Mouse (Mus musculus) stomach, postnatal 0 days (tissue): Measurements from ENCODE around the gene Myo10. TPM values are rescaled to one million over a fixed set of nuclear protein-coding genes. Genes with fewer than 3 reads are reported as not detected.

Experiments
- ATAC-seq: fragments of 200-750 bp; cut with Nextera tagmentation; 2 replicates; pipeline ENCODE4 v1.8.0; 2017; ENCODE audit not compliant: low FRiP score, low TSS enrichment
- DNase-seq: peaks from one replicate; pipeline ENCODE4 v3.0.0-alpha.2; 2016; ENCODE audit warnings: low spot score
- H3K27ac ChIP-seq: fragments of 300-500 bp; sonication (generic); replicated peaks from 2 replicates; pipeline ENCODE4 v1.5.1; 2014; ENCODE audit warnings: mild to moderate bottlenecking, control low read depth
- H3K27me3 ChIP-seq: fragments of 300-500 bp; sonication (generic); 2 replicates; pipeline ENCODE4 v1.6.1; 2014; ENCODE audit warnings: low read length; ENCODE audit not compliant: control insufficient read depth, insufficient read depth
- H3K36me3 ChIP-seq: fragments of 300-500 bp; sonication (generic); 2 replicates; pipeline ENCODE4 v1.6.1; 2014; ENCODE audit warnings: low read length, mixed read lengths; ENCODE audit not compliant: control insufficient read depth, insufficient read depth
- H3K4me1 ChIP-seq: fragments of 300-500 bp; sonication (generic); replicated peaks from 2 replicates; pipeline ENCODE4 v1.6.1; 2014; ENCODE audit warnings: antibody characterized with exemption; ENCODE audit not compliant: control insufficient read depth, insufficient read depth
- H3K4me2 ChIP-seq: fragments of 300-500 bp; sonication (generic); replicated peaks from 2 replicates; pipeline ENCODE4 v1.6.1; 2014; ENCODE audit warnings: low read depth, mild to moderate bottlenecking, control low read depth, moderate library complexity
- H3K4me3 ChIP-seq: fragments of 300-500 bp; sonication (generic); 2 replicates; pipeline ENCODE4 v1.5.1; 2014; ENCODE audit warnings: low read depth, low read length, control low read depth
- H3K9ac ChIP-seq: fragments of 300-500 bp; sonication (generic); 2 replicates; pipeline ENCODE4 v1.6.1; 2014; ENCODE audit warnings: mild to moderate bottlenecking, low read length, control low read depth, mixed read lengths
- H3K9me3 ChIP-seq: fragments of 300-500 bp; sonication (generic); 2 replicates; pipeline ENCODE4 v1.6.1; 2016; ENCODE audit warnings: low read length; ENCODE audit not compliant: control insufficient read depth
- CTCF ChIP-seq: IDR thresholded peaks from 2 replicates; pipeline ENCODE4 v1.5.1; 2016; ENCODE audit warnings: antibody characterized with exemption, low read depth, mild to moderate bottlenecking, moderate library complexity
- EP300 ChIP-seq: optimal IDR thresholded peaks from 2 replicates; pipeline ENCODE3; 2016; ENCODE audit warnings: antibody characterized with exemption
- WGBS: fragments of 180-500 bp; shearing (Covaris S2); extraction: QIAGEN DNeasy Blood & Tissue Kit; methylation state at CpG from one replicate; pipeline ENCODE4 v1.1.7; 2014; 5-methylcytosine and 5-hydroxymethylcytosine counted together
- polyA plus RNA-seq: library from polyadenylated mRNA; unstranded; fragments of >200 nt; fragmentation: Nextera tagmentation; extraction: Ambion mirVana; gene quantifications from 2 replicates; pipeline ENCODE4 v1.2.1, GENCODE M21; 2015

Gene Myo10
- polyA plus RNA-seq, 1 experiment from 2014 or later, result 15.8 TPM

DNA sequence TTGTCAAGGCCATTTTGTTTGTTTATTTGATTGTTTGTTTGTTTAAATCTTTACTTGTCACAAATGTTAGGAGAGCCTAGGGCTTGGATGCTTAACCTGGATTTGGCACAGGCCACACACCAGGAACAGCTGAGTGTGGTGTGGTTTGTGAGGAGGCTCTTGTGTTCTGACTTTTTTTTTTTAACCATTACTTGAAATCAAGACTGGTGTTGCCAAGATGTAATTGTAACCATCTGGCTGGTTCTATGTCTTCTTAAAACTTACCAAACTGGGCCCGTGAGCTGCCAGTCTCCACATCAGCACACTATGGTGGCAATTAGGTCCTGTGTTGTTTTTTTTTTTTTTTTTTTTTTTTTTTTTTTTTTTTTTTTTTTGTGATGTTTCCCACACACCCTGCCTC, 85.6 kb downstream of the Myo10 start:
- ATAC-seq, result no peak
- TF ChIP-seq CTCF, result no peak
- no peak for TF ChIP-seq EP300
- Histone ChIP-seq H3K9ac (no peak overlapping the region), H3K4me1 (no peaks in the 10 kb centered on the region), H3K27me3 (no peaks in the 10 kb centered on the region), H3K9me3 (no peaks in the 10 kb centered on the region), H3K4me3 (no peak overlapping the region), H3K36me3 (no peaks in the 10 kb centered on the region; the same call in 1 of the 2 replicates), H3K27ac (no peak overlapping the region), H3K4me2 (no peak overlapping the region)
- 84% methylated on average over 1 of the region's 1 CpGs for WGBS
- DNase-seq, result no peak

DNA sequence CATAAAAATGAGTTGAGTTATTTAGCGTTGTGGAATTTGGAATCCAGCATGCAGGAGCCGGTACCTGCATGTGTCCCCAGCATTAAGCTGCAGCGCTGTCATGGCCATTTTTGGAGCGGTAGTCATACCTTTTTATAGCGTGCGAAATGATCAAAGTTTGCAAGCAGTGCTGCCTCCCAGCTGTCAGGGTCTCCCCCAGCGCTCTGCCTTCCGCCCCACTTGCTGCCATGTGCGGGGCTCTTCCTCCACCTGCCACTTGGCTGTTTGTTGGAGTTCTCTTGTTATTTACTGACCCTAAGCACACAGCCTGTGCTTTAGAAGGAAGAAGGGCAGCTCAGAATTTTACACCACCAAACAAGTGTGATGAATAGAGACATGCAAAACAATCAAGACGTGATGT, 88.6 kb downstream of the Myo10 start:
- Histone ChIP-seq H3K9ac (no peak overlapping the region), H3K4me3 (no peak overlapping the region), H3K27me3 (no peaks in the 10 kb centered on the region), H3K4me1 (no peaks in the 10 kb centered on the region), H3K27ac (no peak overlapping the region), H3K36me3 (no peaks in the 10 kb centered on the region; the same call in 1 of the 2 replicates), H3K4me2 (no peak overlapping the region), H3K9me3 (no peaks in the 10 kb centered on the region)
- WGBS, result 96% methylated on average over 10 of the region's 10 CpGs
- no peak for TF ChIP-seq CTCF
- no peak for TF ChIP-seq EP300
- DNase-seq (no peak), ATAC-seq (no peak)

DNA sequence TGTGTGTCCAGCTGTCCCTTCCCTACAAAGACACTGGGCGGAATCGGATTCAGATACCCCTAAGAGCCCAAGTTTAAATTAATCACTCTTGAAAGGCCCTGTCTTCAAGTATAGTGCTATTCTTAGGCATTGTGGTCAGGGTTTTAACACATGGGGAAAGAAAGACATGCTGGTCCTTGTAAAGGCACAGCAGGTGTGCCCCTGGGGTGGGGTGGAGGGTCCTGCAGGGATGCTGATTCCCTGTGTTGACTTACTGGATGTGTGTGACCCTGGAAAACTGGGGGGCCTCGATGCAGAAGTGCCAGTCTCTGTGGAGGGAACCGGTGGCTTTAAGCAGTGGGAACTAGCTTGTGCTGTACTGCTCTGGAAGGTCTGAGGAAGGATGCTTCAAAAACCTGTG, 90.6 kb downstream of the Myo10 start:
- no peaks in the 10 kb centered on the region for H3K36me3 ChIP-seq
- ATAC-seq, result no peak
- no peak for DNase-seq
- no peak overlapping the region for H3K9ac ChIP-seq
- WGBS, result 81% methylated on average over 4 of the region's 4 CpGs
- H3K4me3 ChIP-seq, result no peak overlapping the region
- H3K9me3 ChIP-seq, result no peaks in the 10 kb centered on the region
- no peak for TF ChIP-seq CTCF
- no peak for TF ChIP-seq EP300
- no peak overlapping the region for H3K27ac ChIP-seq
- H3K4me1 ChIP-seq, result no peaks in the 10 kb centered on the region
- H3K27me3 ChIP-seq, result no peaks in the 10 kb centered on the region
- H3K4me2 ChIP-seq, result no peak overlapping the region

DNA sequence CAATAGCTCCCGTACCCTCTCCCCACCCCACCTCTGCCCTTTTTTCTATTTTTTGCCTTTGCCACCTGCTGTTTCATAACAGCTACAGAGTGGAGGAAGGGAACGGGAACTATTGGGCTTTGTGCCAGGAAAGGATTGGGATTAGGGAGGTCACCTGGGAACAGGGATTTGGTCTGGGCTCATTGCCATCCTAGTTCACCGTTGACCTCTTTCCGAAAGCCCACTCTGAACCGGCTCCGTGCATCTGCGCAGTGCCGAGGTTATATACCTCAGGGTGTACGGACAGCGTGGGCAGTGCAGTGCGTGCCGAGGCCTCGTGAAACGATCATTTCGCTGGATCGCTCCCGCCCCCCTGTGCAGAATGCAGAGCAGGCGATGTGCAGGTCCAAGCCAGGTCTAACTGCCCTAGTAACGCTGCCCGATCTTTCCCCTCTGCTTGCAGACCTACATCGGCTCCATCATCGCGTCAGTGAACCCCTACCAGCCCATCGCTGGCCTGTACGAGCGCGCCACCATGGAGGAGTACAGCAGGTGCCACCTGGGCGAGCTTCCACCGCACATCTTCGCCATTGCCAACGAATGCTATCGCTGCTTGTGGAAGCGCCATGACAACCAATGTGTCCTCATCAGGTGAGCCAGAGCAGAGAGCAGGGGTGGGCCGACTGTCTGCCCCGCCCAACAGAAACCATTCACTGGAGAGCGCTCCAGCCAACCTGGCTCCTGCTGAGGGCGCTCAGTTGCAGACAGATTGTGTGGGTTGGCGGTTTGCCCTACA, 91.4 kb downstream of the Myo10 start:
- Histone ChIP-seq H3K27me3 (no peaks in the 10 kb centered on the region), H3K4me1 (no peaks in the 10 kb centered on the region), H3K36me3 (no peaks in the 10 kb centered on the region), H3K9me3 (no peaks in the 10 kb centered on the region), H3K27ac (no peak overlapping the region), H3K9ac (no peak overlapping the region), H3K4me2 (no peak overlapping the region), H3K4me3 (no peak overlapping the region)
- no peak for DNase-seq
- 71% methylated on average over 38 of the region's 38 CpGs for WGBS
- TF ChIP-seq CTCF (no peak), EP300 (no peak)
- ATAC-seq, result no peak; the same call in 1 of the 2 replicates

DNA sequence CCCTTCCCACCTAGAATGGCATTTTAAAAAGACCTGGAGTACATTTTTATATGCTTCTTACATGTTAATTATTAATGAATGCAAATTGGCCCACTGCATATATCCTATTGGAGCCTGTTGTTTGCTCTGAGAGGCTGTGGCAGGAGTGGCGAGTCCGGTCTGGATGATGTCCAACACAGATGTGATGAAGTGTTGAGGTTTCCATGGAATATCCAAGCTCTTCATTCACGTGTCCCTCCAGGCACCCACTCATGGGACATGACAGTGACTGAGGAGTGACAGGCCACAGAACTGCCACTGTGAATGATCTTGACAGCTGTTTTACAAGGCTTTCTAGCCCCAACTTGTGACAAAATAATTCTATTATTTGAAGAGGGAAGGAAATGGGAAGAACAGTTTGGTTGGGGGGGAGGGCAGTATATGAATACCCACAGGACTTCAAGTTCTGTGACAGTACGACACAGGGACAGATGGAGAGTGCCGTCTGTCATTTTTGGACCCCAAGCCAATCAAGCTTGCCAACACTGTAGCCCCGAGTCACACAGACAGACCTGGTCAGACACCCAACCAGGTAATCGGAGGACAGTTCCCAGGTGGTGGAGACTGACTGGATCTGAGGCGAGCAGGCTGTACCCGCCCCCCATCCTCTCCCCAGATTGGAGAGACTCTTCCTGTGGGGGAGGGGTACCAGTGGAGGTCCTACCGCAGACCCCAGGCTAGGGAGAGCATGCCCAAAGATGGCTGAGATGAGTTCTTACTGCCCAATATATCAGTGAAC, 93.1 kb downstream of the Myo10 start:
- Histone ChIP-seq H3K27me3 (no peaks in the 10 kb centered on the region), H3K36me3 (no peaks in the 10 kb centered on the region), H3K4me3 (no peak overlapping the region), H3K9me3 (no peaks in the 10 kb centered on the region), H3K4me2 (no peak overlapping the region), H3K27ac (0 out of 2 replicates have a peak overlapping the region, but pooled peaks have one; percentile 8), H3K4me1 (no peaks in the 10 kb centered on the region), H3K9ac (no peak overlapping the region)
- 62% methylated on average over 10 of the region's 10 CpGs for whole genome bisulfite sequencing
- peak; percentile 76; the same call in 1 of the 2 replicates for ATAC-seq
- DNase-seq, result peak; percentile 70
- no peak for TF ChIP-seq CTCF
- TF ChIP-seq EP300, result no peak

DNA sequence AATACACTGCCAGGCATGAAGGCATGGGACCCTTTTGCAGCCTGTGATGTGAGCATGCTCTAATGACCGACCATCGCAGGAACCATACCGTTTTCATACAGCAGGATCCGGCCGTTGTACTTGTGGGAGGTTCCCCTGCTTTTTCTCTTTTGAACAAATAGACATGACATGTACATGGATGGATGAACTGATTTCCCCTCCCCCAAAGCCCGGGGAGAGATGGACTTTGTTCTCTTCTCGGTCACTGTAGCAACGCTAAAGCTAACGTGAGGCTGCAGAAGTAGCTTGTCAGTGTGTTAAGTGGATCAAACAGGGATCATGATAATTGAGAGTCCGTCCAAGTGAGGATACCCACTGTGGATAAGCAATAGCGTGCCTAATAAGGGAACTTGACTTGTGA, 93.7 kb downstream of the Myo10 start:
- DNase-seq, result no peak
- WGBS, result 67% methylated on average over 11 of the region's 11 CpGs
- ATAC-seq, result no peak
- TF ChIP-seq CTCF (no peak), EP300 (no peak)
- Histone ChIP-seq H3K9me3 (no peaks in the 10 kb centered on the region), H3K4me2 (no peak overlapping the region), H3K4me1 (no peaks in the 10 kb centered on the region), H3K9ac (no peak overlapping the region), H3K36me3 (no peaks in the 10 kb centered on the region), H3K27ac (0 out of 2 replicates have a peak overlapping the region, but pooled peaks have one; percentile 8), H3K4me3 (no peak overlapping the region), H3K27me3 (no peaks in the 10 kb centered on the region)
